Mouse (Mus musculus) neural tube, embryonic 12.5 days (tissue): ENCODE data around the gene Ubap1. TPM values are rescaled to one million over a fixed set of nuclear protein-coding genes. Genes with fewer than 3 reads are reported as not detected.

Experiments
- ATAC-seq: fragments of 200-750 bp; cut with Nextera tagmentation; 2 replicates; pipeline ENCODE4 v1.8.0; 2017; ENCODE audit warnings: low read depth, mild to moderate bottlenecking, moderate TSS enrichment, moderate library complexity; ENCODE audit not compliant: low FRiP score
- H3K27ac ChIP-seq: fragments of 300-500 bp; sonication (generic); 2 replicates; pipeline ENCODE4 v1.5.1; 2016
- H3K27me3 ChIP-seq: fragments of 300-500 bp; sonication (generic); replicated peaks from 2 replicates; pipeline ENCODE4 v1.6.1; 2016; ENCODE audit warnings: mild to moderate bottlenecking
- H3K36me3 ChIP-seq: fragments of 300-500 bp; sonication (generic); 2 replicates; pipeline ENCODE4 v1.6.1; 2016; ENCODE audit warnings: mild to moderate bottlenecking
- H3K4me1 ChIP-seq: fragments of 300-500 bp; sonication (generic); 2 replicates; pipeline ENCODE4 v1.6.1; 2016
- H3K4me2 ChIP-seq: fragments of 300-500 bp; sonication (generic); replicated peaks from 2 replicates; pipeline ENCODE4 v1.6.1; 2016; ENCODE audit warnings: mild to moderate bottlenecking
- H3K4me3 ChIP-seq: fragments of 300-500 bp; sonication (generic); 2 replicates; pipeline ENCODE4 v1.5.1; 2016
- H3K9ac ChIP-seq: fragments of 300-500 bp; sonication (generic); 2 replicates; pipeline ENCODE4 v1.6.1; 2016; ENCODE audit warnings: mild to moderate bottlenecking
- H3K9me3 ChIP-seq: fragments of 300-500 bp; sonication (generic); 2 replicates; pipeline ENCODE4 v1.6.1; 2016; ENCODE audit warnings: mild to moderate bottlenecking
- WGBS: fragments of 180-500 bp; shearing (Covaris S2); methylation state at CpG from one replicate; pipeline ENCODE4 v1.1.7; 2016; 5-methylcytosine and 5-hydroxymethylcytosine counted together
- polyA plus RNA-seq: library from polyadenylated mRNA; unstranded; fragments of >200 nt; fragmentation: Nextera tagmentation; extraction: Ambion mirVana; gene quantifications from 2 replicates; pipeline ENCODE4 v1.2.1, GENCODE M21; 2016

Ubap1 gene
- polyA plus RNA-seq: 84.6 and 87.7 TPM in 2 replicates

- peak within 1 kb of the TSS; percentile 87 for H3K27ac ChIP-seq
- peaks cover 8% of the 10 kb centered on the region; the same call in 1 of the 2 replicates for H3K36me3 ChIP-seq
- H3K4me3 ChIP-seq: peak within 1 kb of the TSS; percentile 74
- ATAC-seq: peak; percentile 98
- WGBS: under 1% methylated on average over 31 of the region's 31 CpGs
- no peaks in the 10 kb centered on the region for H3K9me3 ChIP-seq
- H3K9ac ChIP-seq: peak within 1 kb of the TSS; percentile 86
- peak within 1 kb of the TSS; percentile 65 for H3K4me2 ChIP-seq
- peaks cover 11% of the 10 kb centered on the region; the same call in 1 of the 2 replicates for H3K4me1 ChIP-seq
- H3K27me3 ChIP-seq: no peaks in the 10 kb centered on the region
Observed at GRCm38 (mm10) chr4:41348584-41349198, at the start of gene Ubap1. Ubap1 (plus strand) TSS chr4:41348996.

GRCm38 (mm10) chr4:41303671-41304070 is 45.1 kb upstream of the Ubap1 start:
- H3K4me3 ChIP-seq: no peak overlapping the region
- ATAC-seq: no peak
- peaks cover 50% of the 10 kb centered on the region for H3K36me3 ChIP-seq
- H3K4me2 ChIP-seq: no peak overlapping the region
- no peaks in the 10 kb centered on the region for H3K27me3 ChIP-seq
- H3K9ac ChIP-seq: no peak overlapping the region
- 91% methylated on average over 7 of the region's 7 CpGs for WGBS
- H3K9me3 ChIP-seq: no peaks in the 10 kb centered on the region
- no peaks in the 10 kb centered on the region for H3K4me1 ChIP-seq
- no peak overlapping the region for H3K27ac ChIP-seq

GRCm38 (mm10) chr4:41304302-41304701 is 44.5 kb upstream of the Ubap1 start:
- no peaks in the 10 kb centered on the region for H3K27me3 ChIP-seq
- no peak for ATAC-seq
- no peak overlapping the region for H3K4me3 ChIP-seq
- H3K9ac ChIP-seq: no peak overlapping the region
- H3K4me2 ChIP-seq: no peak overlapping the region
- WGBS: 70% methylated on average over 3 of the region's 3 CpGs
- no peak overlapping the region for H3K27ac ChIP-seq
- no peaks in the 10 kb centered on the region for H3K4me1 ChIP-seq
- H3K36me3 ChIP-seq: peaks cover 50% of the 10 kb centered on the region
- no peaks in the 10 kb centered on the region for H3K9me3 ChIP-seq

- no peak overlapping the region for H3K4me2 ChIP-seq
Observed at GRCm38 (mm10) chr4:41307406-41307805, 41.4 kb upstream of the Ubap1 start.

GRCm38 (mm10) chr4:41310567-41311563 is 37.9 kb upstream of the Ubap1 start:
- peaks cover 43% of the 10 kb centered on the region for H3K36me3 ChIP-seq
- WGBS: 96% methylated on average over 9 of the region's 9 CpGs
- no peak overlapping the region for H3K4me3 ChIP-seq
- H3K9ac ChIP-seq: no peak overlapping the region
- no peaks in the 10 kb centered on the region for H3K27me3 ChIP-seq
- no peak for ATAC-seq
- no peak overlapping the region for H3K27ac ChIP-seq
- peaks cover 11% of the 10 kb centered on the region for H3K4me1 ChIP-seq
- no peaks in the 10 kb centered on the region for H3K9me3 ChIP-seq
- no peak overlapping the region for H3K4me2 ChIP-seq

More at GRCm38 (mm10) chr4:41307406-41307805, 41.4 kb upstream of the Ubap1 start:
- 91% methylated on average over 6 of the region's 6 CpGs for WGBS
- Histone ChIP-seq H3K27ac (no peak overlapping the region), H3K36me3 (peaks cover 47% of the 10 kb centered on the region), H3K9me3 (no peaks in the 10 kb centered on the region), H3K27me3 (no peaks in the 10 kb centered on the region), H3K4me3 (no peak overlapping the region), H3K9ac (no peak overlapping the region), H3K4me1 (no peaks in the 10 kb centered on the region)
- no peak for ATAC-seq

- no peak overlapping the region for H3K27ac ChIP-seq
- no peaks in the 10 kb centered on the region for H3K9me3 ChIP-seq
- H3K4me1 ChIP-seq: peaks cover 11% of the 10 kb centered on the region
- H3K4me3 ChIP-seq: peak overlapping the region; percentile 96
- peak overlapping the region; percentile 87 for H3K9ac ChIP-seq
- no peaks in the 10 kb centered on the region for H3K27me3 ChIP-seq
- H3K4me2 ChIP-seq: peak overlapping the region; percentile 85
- H3K36me3 ChIP-seq: peaks cover 33% of the 10 kb centered on the region
- WGBS: 19% methylated on average over 14 of the region's 14 CpGs
- ATAC-seq: no peak
Observed at GRCm38 (mm10) chr4:41313722-41314121, 35.1 kb upstream of the Ubap1 start.

GRCm38 (mm10) chr4:41314141-41315129 is 34.4 kb upstream of the Ubap1 start, which contains the start of gene Dcaf12:
Dcaf12 (minus strand) TSS chr4:41314889.
- peak; percentile 99 for ATAC-seq
- under 1% methylated on average over 70 of the region's 70 CpGs for WGBS
- peaks cover 11% of the 10 kb centered on the region for H3K4me1 ChIP-seq
- no peaks in the 10 kb centered on the region for H3K27me3 ChIP-seq
- peaks cover 26% of the 10 kb centered on the region for H3K36me3 ChIP-seq
- H3K9ac ChIP-seq: peak within 1 kb of the TSS; percentile 87
- no peaks in the 10 kb centered on the region for H3K9me3 ChIP-seq
- H3K27ac ChIP-seq: peak within 1 kb of the TSS; percentile 78
- peak within 1 kb of the TSS; percentile 85 for H3K4me2 ChIP-seq
- H3K4me3 ChIP-seq: peak within 1 kb of the TSS; percentile 96

- H3K36me3 ChIP-seq: peaks cover 19% of the 10 kb centered on the region
- peak; percentile 31; the same call in 1 of the 2 replicates for ATAC-seq
- WGBS: 64% methylated on average over 8 of the region's 8 CpGs
Observed at GRCm38 (mm10) chr4:41315173-41315572, 33.6 kb upstream of the Ubap1 start.

GRCm38 (mm10) chr4:41318267-41318666 is 30.5 kb upstream of the Ubap1 start:
- H3K9ac ChIP-seq: no peak overlapping the region
- no peak overlapping the region for H3K27ac ChIP-seq
- no peak overlapping the region for H3K4me2 ChIP-seq
- no peak overlapping the region for H3K4me3 ChIP-seq
- H3K36me3 ChIP-seq: no peaks in the 10 kb centered on the region
- no peaks in the 10 kb centered on the region for H3K9me3 ChIP-seq
- ATAC-seq: no peak
- H3K27me3 ChIP-seq: no peaks in the 10 kb centered on the region
- peaks cover 6% of the 10 kb centered on the region for H3K4me1 ChIP-seq
- 92% methylated on average over 5 of the region's 5 CpGs for WGBS

More at GRCm38 (mm10) chr4:41315173-41315572, 33.6 kb upstream of the Ubap1 start:
- peak overlapping the region; percentile 87; the same call in 1 of the 2 replicates for H3K9ac ChIP-seq
- H3K4me3 ChIP-seq: peak overlapping the region; percentile 96
- H3K4me1 ChIP-seq: peaks cover 11% of the 10 kb centered on the region
- peak overlapping the region; percentile 85 for H3K4me2 ChIP-seq
- H3K9me3 ChIP-seq: no peaks in the 10 kb centered on the region
- peak overlapping the region; percentile 57; the same call in 1 of the 2 replicates for H3K27ac ChIP-seq
- H3K27me3 ChIP-seq: no peaks in the 10 kb centered on the region

GRCm38 (mm10) chr4:41320971-41321370 is 27.8 kb upstream of the Ubap1 start:
- Histone ChIP-seq H3K9ac (no peak overlapping the region), H3K36me3 (no peaks in the 10 kb centered on the region), H3K4me2 (no peak overlapping the region), H3K27me3 (no peaks in the 10 kb centered on the region), H3K9me3 (no peaks in the 10 kb centered on the region), H3K27ac (no peak overlapping the region), H3K4me3 (no peak overlapping the region), H3K4me1 (no peaks in the 10 kb centered on the region)
- WGBS: 75% methylated on average over 4 of the region's 4 CpGs
- ATAC-seq: no peak

GRCm38 (mm10) chr4:41326876-41327275 is 21.9 kb upstream of the Ubap1 start:
- H3K9ac ChIP-seq: no peak overlapping the region
- 91% methylated on average over 6 of the region's 6 CpGs for WGBS
- no peaks in the 10 kb centered on the region for H3K27me3 ChIP-seq
- ATAC-seq: no peak
- H3K27ac ChIP-seq: no peak overlapping the region
- no peak overlapping the region for H3K4me2 ChIP-seq
- H3K4me3 ChIP-seq: no peak overlapping the region
- no peaks in the 10 kb centered on the region for H3K36me3 ChIP-seq
- no peaks in the 10 kb centered on the region for H3K4me1 ChIP-seq
- no peaks in the 10 kb centered on the region for H3K9me3 ChIP-seq
